Mouse (Mus musculus) liver, adult 2 months (tissue): ENCODE results near the gene Cdc45.

Experiments
- CTCF ChIP-seq: fragments of 200-500 bp; IDR thresholded peaks from 2 replicates; pipeline ENCODE4 v1.5.1; 2011; ENCODE audit warnings: low read depth, low read length, control low read depth
- POLR2A ChIP-seq: fragments of 200-500 bp; IDR thresholded peaks from 2 replicates; pipeline ENCODE4 v1.6.1; 2011; ENCODE audit warnings: low read length, control low read depth; ENCODE audit not compliant: insufficient read depth; ENCODE audit errors: extremely low read depth

DNA sequence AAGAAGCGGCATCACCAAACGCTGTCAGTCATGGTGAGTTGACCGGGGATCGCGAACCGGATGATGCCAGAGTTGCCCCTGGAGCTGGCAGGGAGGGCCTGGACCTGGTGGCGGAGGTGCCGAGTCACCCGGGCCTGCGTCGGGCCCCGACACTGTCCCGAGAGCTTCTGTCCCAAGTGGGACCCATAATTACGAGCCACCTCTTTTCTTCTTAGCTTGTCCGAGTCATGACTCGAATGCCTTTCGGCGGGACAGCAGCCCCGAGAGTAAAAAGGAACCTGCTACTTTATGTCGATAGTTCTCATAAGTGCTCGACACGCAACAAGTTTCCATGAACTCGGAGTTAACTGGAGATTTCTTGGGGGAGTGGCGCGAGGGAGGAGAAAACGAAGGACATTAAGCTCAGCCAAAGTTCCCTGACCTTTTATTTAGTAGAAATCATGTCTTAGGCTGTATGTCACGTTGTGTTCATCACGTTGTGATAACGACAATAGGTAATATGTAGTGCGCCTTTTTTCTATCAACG lies 661 bp upstream of the Cdc45 start:
- TF ChIP-seq POLR2A = 0 out of 2 replicates have a peak, but pooled peaks have one; percentile 27
- no peak for TF ChIP-seq CTCF
